Mouse (Mus musculus) hindbrain, embryonic 14.5 days (tissue): ENCODE results near the gene Blcap. TPM values are rescaled to one million over a fixed set of nuclear protein-coding genes. Genes with fewer than 3 reads are reported as not detected.

Source experiments
- ATAC-seq: fragments of 200-750 bp; cut with Nextera tagmentation; 2 replicates; pipeline ENCODE4 v1.8.0; 2017; ENCODE audit warnings: moderate number of reproducible peaks, mild to moderate bottlenecking, moderate TSS enrichment, moderate library complexity; ENCODE audit not compliant: low FRiP score
- DNase-seq: peaks from one replicate; pipeline ENCODE4 v3.0.0-alpha.2; 2015; ENCODE audit warnings: low spot score
- H3K27ac ChIP-seq: fragments of 300-500 bp; sonication (generic); 2 replicates; pipeline ENCODE4 v1.5.1; 2014; ENCODE audit warnings: mild to moderate bottlenecking, moderate library complexity
- H3K27me3 ChIP-seq: fragments of 300-500 bp; sonication (generic); 2 replicates; pipeline ENCODE4 v1.6.1; 2014; ENCODE audit warnings: mild to moderate bottlenecking, low read length, mixed read lengths; ENCODE audit not compliant: control insufficient read depth, insufficient read depth
- H3K36me3 ChIP-seq: fragments of 300-500 bp; sonication (generic); replicated peaks from 2 replicates; pipeline ENCODE4 v1.6.1; 2014; ENCODE audit not compliant: control insufficient read depth, insufficient read depth
- H3K4me1 ChIP-seq: fragments of 300-500 bp; sonication (generic); replicated peaks from 2 replicates; pipeline ENCODE4 v1.6.1; 2014; ENCODE audit warnings: antibody characterized with exemption, low read length, mixed read lengths; ENCODE audit not compliant: control insufficient read depth, insufficient read depth
- H3K4me2 ChIP-seq: fragments of 300-500 bp; sonication (generic); replicated peaks from 2 replicates; pipeline ENCODE4 v1.6.1; 2014; ENCODE audit warnings: mild to moderate bottlenecking, moderate library complexity
- H3K4me3 ChIP-seq: fragments of 300-500 bp; sonication (generic); replicated peaks from 2 replicates; pipeline ENCODE4 v1.5.1; 2014; ENCODE audit warnings: mild to moderate bottlenecking, low read length
- H3K9ac ChIP-seq: fragments of 300-500 bp; sonication (generic); 2 replicates; pipeline ENCODE4 v1.6.1; 2014
- H3K9me3 ChIP-seq: fragments of 300-500 bp; sonication (generic); 2 replicates; pipeline ENCODE4 v1.6.1; 2016; ENCODE audit warnings: low read length; ENCODE audit not compliant: control insufficient read depth
- WGBS: fragments of 180-500 bp; shearing (Covaris S2); extraction: QIAGEN DNeasy Blood & Tissue Kit; methylation state at CpG from one replicate; pipeline ENCODE4 v1.1.7; 2014; 5-methylcytosine and 5-hydroxymethylcytosine counted together
- polyA plus RNA-seq: library from polyadenylated mRNA; unstranded; fragments of >200 nt; fragmentation: Nextera tagmentation; extraction: Ambion mirVana; gene quantifications from 2 replicates; pipeline ENCODE4 v1.2.1, GENCODE M21; 2014

Blcap gene
- polyA plus RNA-seq, 1 experiment from 2014 or later = 285 TPM

DNA sequence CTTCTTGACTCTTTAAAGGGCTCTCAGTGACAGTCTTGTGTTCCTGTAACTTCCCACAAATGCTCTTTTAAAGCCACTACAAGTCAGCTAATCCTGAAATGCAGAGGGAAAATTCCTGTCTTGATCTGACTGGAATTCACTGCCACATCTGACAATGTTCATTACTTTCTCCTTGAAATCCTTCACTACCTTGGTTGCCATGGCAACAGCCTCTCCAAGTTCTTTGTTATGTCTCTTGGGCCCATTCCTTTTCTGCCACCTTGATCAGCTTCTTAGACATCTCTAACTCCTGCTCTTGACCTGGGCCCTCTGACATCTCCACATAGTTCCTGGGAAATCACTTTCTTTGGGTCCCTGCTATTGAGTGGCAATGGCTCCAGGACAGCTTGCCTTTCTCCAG lies 24.4 kb downstream of the Blcap start:
- Histone ChIP-seq H3K4me3 (no peak overlapping the region), H3K9ac (no peak overlapping the region), H3K27me3 (no peaks in the 10 kb centered on the region), H3K27ac (peak overlapping the region; percentile 47), H3K4me1 (peaks cover 40% of the 10 kb centered on the region), H3K9me3 (no peaks in the 10 kb centered on the region), H3K4me2 (no peak overlapping the region), H3K36me3 (peaks cover 24% of the 10 kb centered on the region)
- DNase-seq (no peak), ATAC-seq (no peak)

DNA sequence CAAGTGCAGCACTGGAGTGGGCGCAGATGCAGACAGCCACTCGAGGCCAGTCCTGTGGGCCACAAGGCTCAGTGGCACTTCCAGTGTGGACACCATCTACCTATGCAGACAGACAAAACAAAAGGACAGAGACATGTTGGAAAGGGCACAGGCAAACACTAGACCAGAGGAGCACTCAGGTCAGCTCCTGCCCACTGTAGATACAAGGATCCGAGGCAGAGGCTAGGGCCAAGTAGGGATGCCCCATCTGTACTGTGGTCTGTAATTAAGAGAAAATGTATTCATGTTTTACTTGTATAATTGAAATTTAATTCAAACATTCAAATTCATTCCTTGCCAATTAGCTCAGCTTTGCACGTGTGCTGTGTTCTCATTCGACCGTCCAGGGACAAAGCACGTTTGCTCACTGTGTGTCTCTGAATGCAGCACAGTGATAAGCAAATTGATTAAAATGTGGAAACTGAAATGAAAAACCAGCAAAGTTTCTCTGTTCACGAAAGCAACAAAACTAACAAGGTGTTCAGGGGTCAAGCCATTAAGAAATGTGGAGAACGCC lies 26.7 kb downstream of the Blcap start:
- Histone ChIP-seq H3K4me3 (no peak overlapping the region), H3K4me2 (no peak overlapping the region), H3K27me3 (no peaks in the 10 kb centered on the region), H3K27ac (peak overlapping the region; percentile 55), H3K9me3 (no peaks in the 10 kb centered on the region), H3K36me3 (peaks cover 23% of the 10 kb centered on the region), H3K4me1 (peaks cover 60% of the 10 kb centered on the region), H3K9ac (no peak overlapping the region)
- DNase-seq = no peak
- WGBS = 38% methylated on average over 9 of the region's 9 CpGs
- no peak for ATAC-seq

DNA sequence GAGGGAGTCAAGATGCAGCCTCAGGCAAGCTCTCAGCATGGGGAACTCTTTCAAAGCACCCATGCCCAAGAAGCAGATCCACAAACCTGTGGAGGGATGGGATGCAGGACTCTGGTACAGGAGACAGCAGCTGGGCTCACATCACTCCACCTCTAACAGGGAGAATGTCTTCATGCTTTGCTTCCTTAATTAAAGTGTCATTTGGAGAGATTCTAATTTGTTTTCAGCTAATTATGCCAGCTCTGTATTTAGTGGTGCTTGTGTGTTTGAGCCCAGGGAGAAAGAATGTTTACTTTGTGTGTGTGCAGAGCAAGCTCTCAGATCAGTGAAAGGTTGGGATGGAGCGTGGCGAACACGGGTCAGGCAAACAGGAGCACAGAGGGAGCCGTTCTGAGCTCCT lies 28.7 kb downstream of the Blcap start:
- Histone ChIP-seq H3K4me2 (no peak overlapping the region), H3K4me1 (peaks cover 64% of the 10 kb centered on the region), H3K9ac (no peak overlapping the region), H3K27me3 (no peaks in the 10 kb centered on the region), H3K9me3 (no peaks in the 10 kb centered on the region), H3K36me3 (peaks cover 7% of the 10 kb centered on the region; the same call in 1 of the 2 replicates), H3K27ac (peak overlapping the region; percentile 63), H3K4me3 (no peak overlapping the region)
- 45% methylated on average over 4 of the region's 4 CpGs for WGBS
- DNase-seq (no peak), ATAC-seq (no peak)

DNA sequence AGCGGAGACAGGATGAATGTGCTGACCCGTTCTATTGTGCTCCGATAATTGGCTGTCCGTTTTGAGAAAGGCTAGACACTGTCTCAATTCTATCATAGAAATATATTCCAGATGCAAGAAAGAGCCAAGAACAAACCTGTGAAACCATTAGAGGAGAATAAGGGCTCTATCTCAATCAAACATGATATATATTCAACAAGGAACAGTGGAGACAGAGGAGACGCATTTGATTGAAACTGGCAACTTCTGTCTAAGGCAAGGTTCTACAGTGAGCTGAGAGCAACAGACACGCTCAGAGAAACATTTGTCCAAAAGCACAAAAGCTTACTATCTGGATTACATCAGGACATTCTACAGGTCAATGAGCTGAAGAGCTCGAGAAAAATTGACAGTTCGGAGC lies 29.4 kb downstream of the Blcap start:
- ATAC-seq (no peak), DNase-seq (no peak)
- Histone ChIP-seq H3K4me2 (no peak overlapping the region), H3K4me1 (peaks cover 72% of the 10 kb centered on the region), H3K9me3 (no peaks in the 10 kb centered on the region), H3K9ac (0 out of 2 replicates have a peak overlapping the region, but pooled peaks have one; percentile 24), H3K36me3 (0 out of 2 replicates have a peak, but pooled peaks cover 7% of the 10 kb centered on the region), H3K27me3 (no peaks in the 10 kb centered on the region), H3K27ac (peak overlapping the region; percentile 63; the same call in 1 of the 2 replicates), H3K4me3 (no peak overlapping the region)
- WGBS = 23% methylated on average over 8 of the region's 8 CpGs

DNA sequence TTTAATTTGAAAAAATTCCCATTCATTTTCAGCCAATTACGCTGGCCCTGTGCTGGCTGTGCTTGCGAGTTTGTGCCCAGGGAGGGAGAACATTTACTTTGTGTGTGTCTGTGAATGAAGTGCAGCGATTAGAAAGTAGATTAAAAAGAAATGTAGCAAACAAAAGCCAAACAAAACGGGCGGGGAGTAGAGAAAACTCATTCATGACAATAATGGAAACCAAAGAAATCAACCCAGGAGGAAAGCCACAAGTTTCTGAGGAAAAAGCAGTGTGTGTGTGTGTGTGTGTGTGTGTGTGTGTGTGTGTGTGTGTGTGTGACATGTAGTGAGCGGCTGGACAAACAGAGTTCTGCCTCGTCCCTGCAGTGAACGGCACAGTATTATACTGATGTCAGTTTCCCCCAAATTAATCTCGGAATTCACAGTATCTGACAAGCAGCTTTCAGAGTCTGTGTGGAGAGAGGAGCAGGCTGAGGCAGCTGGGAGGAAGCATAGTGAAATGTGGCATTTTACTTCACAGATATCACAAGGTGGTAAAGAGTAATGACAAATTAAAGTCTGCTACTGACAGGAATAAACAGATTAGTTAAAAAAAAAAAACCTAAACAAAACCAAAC lies 30.0 kb downstream of the Blcap start:
- Histone ChIP-seq H3K4me1 (peaks cover 72% of the 10 kb centered on the region), H3K9me3 (no peaks in the 10 kb centered on the region), H3K9ac (0 out of 2 replicates have a peak overlapping the region, but pooled peaks have one; percentile 24), H3K4me2 (no peak overlapping the region), H3K36me3 (0 out of 2 replicates have a peak, but pooled peaks cover 7% of the 10 kb centered on the region), H3K4me3 (no peak overlapping the region), H3K27ac (peak overlapping the region; percentile 63; the same call in 1 of the 2 replicates), H3K27me3 (no peaks in the 10 kb centered on the region)
- ATAC-seq (no peak), DNase-seq (no peak)
- WGBS = 12% methylated on average over 9 of the region's 9 CpGs

DNA sequence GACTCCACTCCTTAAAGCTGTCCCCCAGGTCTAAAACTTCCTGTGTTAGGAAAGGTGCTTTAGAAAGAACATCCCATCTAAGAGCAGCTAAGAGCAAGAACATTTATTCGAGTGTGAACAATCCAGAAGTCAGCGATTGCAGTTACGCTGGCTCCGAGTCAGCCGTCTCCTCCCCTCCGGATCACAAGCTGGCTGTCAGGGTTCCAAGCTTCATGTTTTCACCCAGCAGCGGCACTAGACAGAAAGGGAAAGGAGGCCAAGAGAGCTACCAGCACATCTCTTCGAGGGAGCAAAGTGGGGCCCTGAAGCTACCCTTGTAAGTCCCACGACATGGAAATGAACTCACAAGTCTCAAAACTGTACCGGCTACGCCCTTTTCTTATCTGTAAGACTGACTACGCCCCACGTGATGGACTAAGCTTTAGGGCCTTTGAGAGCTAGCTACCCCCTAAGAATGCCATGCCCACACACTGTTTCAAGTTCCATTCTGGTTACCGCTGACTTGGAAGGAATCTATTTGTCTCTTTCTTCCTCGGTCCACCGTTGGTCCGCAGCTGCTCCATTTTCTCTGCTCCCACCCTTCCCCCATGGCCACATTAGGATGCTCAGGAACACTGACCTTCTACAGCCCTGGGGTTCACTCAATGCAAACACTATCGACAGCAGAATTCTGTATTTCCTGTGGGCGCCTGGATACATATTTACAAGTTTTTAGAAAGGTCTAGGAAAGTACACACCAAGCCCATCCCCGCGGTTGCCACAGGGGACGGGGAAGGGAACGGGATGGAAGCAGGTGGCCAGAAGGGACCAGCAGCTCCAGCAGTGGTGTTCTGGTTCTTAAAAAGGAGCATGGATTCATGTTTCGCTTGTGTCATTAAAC lies 30.8 kb downstream of the Blcap start:
- Histone ChIP-seq H3K9me3 (no peaks in the 10 kb centered on the region), H3K9ac (0 out of 2 replicates have a peak overlapping the region, but pooled peaks have one; percentile 24), H3K27me3 (no peaks in the 10 kb centered on the region), H3K4me3 (no peak overlapping the region), H3K4me1 (peaks cover 69% of the 10 kb centered on the region), H3K4me2 (no peak overlapping the region), H3K36me3 (0 out of 2 replicates have a peak, but pooled peaks cover 7% of the 10 kb centered on the region), H3K27ac (peak overlapping the region; percentile 63; the same call in 1 of the 2 replicates)
- ATAC-seq = no peak
- WGBS = 30% methylated on average over 24 of the region's 24 CpGs
- DNase-seq = no peak

DNA sequence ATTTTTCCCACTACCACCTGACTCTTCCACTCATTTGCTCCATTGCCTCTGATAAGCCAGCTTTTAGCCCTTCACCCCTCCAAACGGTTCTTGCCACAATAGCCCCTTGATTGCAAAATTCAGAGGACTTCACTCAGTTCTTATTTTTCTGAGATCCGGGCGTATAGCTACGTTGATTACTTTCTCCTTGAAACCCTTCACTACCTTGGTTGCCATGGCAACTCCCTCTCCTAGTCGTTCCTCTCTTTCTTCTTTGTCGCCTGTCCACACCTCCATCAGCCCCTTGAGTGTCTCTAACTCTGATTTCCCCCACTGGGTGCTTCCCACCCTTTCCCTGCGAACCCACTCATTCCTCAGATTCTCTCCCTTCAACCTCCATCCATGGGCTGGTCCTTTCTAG lies 34.0 kb downstream of the Blcap start:
- no peaks in the 10 kb centered on the region for H3K9me3 ChIP-seq
- peaks cover 58% of the 10 kb centered on the region for H3K4me1 ChIP-seq
- peak overlapping the region; percentile 84 for H3K27ac ChIP-seq
- WGBS = 12% methylated on average over 7 of the region's 7 CpGs
- H3K36me3 ChIP-seq = no peaks in the 10 kb centered on the region
- H3K4me2 ChIP-seq = no peak overlapping the region
- H3K9ac ChIP-seq = no peak overlapping the region; the same call in 1 of the 2 replicates
- H3K27me3 ChIP-seq = no peaks in the 10 kb centered on the region
- DNase-seq (peak; percentile 69), ATAC-seq (no peak)
- no peak overlapping the region for H3K4me3 ChIP-seq

DNA sequence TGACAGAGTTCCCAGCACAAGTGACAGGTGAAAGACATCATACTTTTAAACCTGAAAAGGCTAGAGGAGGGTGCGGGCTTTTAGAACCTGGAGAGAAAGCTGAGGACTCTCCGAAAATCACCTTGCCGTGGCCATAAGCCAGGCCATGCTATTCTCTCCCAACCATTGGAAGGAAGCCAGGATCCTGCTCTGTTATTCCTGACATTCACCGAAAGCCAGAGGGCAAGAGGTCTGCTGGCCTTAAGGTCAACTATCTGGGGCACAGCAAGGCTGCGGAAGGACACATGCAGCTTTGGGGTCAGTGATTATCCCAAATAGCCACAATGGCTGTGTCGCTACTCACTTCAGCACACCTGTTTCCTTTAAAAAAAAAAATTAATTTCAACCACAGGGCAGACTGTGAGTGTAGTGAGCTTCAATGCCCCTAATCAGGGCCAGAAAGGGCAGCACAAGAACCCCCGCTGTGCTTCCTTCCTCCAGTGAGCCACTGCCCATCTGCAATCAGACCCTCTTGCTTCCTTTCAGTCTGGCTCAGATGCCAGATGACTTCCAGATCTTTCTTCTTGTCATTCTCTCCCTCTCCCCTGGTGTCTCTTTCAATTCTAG lies 34.5 kb downstream of the Blcap start:
- Histone ChIP-seq H3K4me1 (peaks cover 57% of the 10 kb centered on the region), H3K9me3 (no peaks in the 10 kb centered on the region), H3K27ac (peak overlapping the region; percentile 84), H3K9ac (no peak overlapping the region; the same call in 1 of the 2 replicates), H3K4me3 (no peak overlapping the region), H3K4me2 (no peak overlapping the region), H3K36me3 (no peaks in the 10 kb centered on the region), H3K27me3 (no peaks in the 10 kb centered on the region)
- DNase-seq = no peak
- no peak for ATAC-seq
- WGBS = 48% methylated on average over 7 of the region's 7 CpGs

DNA sequence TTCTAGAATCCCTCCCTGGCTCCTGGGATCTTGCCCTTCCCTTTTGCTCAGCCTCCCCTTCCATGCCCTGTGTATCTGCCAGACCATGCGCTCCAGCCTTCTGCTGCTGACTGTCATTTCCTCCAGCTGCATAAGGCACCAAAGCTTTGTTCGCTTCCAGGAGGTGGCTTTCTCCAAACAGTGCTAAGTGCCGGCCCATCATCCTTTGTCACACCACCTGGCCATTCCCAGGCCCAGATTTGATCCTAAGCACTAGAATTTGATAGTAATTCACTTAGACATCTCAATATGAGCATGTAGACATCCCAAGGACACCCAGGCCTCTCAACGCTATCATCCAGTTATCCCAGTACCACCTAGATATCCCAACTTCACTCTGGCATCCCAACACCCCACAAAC lies 36.9 kb downstream of the Blcap start:
- Histone ChIP-seq H3K4me3 (no peak overlapping the region), H3K4me2 (no peak overlapping the region), H3K9ac (no peak overlapping the region), H3K27ac (no peak overlapping the region), H3K4me1 (peaks cover 58% of the 10 kb centered on the region), H3K27me3 (no peaks in the 10 kb centered on the region), H3K36me3 (no peaks in the 10 kb centered on the region), H3K9me3 (no peaks in the 10 kb centered on the region)
- 67% methylated on average over 4 of the region's 4 CpGs for WGBS
- no peak for ATAC-seq
- no peak for DNase-seq
